Mouse (Mus musculus): ENCODE data around the gene Prps1. TPM values are rescaled to one million over a fixed set of nuclear protein-coding genes. Genes with fewer than 3 reads are reported as not detected.

Prps1 gene
- total RNA-seq, 2 experiments from 2014 or later: 23.8 to 25.9 TPM

Other genes starting within 250 kb of the Prps1 start
- not detected for gene Frmpd3, start 114.3 kb upstream of the Prps1 start, total RNA-seq (2021)
- gene Tsc22d3, start 144.0 kb downstream of the Prps1 start, total RNA-seq (2021): 100 to 1,000 TPM; 165 to 246 TPM
- 1 to 10 TPM; 6.2 to 7.2 TPM for gene Mid2, start 208.0 kb downstream of the Prps1 start, total RNA-seq (2021)